Mouse (Mus musculus): ENCODE results near the gene Tsen54. TPM values are rescaled to one million over a fixed set of nuclear protein-coding genes. Genes with fewer than 3 reads are reported as not detected.

Gene Tsen54
- polyA plus RNA-seq, 1 experiment = 28.9 TPM

DNA sequence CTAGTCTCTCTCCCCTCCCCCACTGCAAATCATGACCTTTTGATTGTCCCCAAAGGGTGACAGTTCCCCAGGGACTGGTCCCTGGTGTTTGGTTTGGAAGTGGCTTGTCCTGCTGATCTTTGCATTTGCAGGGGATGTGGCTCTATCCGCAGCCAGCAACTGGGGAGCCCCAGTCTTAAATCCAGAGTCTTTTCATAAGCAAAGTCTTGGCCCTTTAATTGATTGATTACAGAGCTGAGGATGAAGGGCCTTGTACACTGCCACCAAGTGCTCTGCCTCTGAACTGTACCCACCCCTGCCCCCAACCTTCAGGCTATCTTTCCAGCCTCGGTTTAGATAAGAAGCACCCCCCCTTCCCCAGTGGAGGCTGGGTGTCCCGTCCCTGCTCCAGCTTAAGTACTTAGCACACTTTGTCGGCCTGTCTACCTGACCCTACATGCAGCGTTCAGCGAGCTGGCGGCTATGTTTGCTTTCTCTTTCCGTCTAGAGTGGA, 18.5 kb downstream of the Tsen54 start:
- TF ChIP-seq POLR2A (IDR thresholded peaks at IDR 0.05; ENCODE audit: borderline replicate concordance, extremely low read depth, low read depth, low read length) (no peak), CTCF (IDR thresholded peaks at IDR 0.05; ENCODE audit: insufficient read depth, low read length) (no peak)
- DNase-seq = no peak
- H3K4me3 ChIP-seq (replicated peaks; ENCODE audit: extremely low read depth, low read depth, low read length) = no peak overlapping the region
- peaks cover 11% of the 10 kb centered on the region for H3K4me1 ChIP-seq (ENCODE audit: control insufficient read depth, insufficient read depth, low read length)
- WGBS = 37% methylated on average over 8 of the region's 8 CpGs

DNA sequence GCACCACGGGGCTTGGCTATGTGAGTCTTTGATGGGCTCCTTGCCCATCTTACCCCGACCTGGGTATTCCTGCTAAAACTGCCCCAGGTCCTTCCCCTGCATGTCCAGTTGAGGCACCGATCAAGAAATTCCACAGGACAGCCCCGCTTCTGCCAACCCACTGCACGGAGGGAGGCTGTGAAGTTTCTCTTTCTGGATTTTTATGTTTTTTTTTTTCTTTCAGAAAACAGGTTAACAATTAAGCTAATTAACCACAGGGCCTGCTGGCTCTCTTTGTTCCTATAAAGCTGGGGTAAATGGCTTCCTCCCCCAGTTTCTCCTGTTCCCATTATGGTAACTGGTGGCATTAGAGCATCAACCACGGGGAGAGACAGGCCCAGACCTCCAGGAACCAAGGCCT, 19.5 kb downstream of the Tsen54 start:
- no peak for DNase-seq
- TF ChIP-seq POLR2A (IDR thresholded peaks at IDR 0.05; ENCODE audit: borderline replicate concordance, extremely low read depth, low read depth, low read length) (no peak), CTCF (IDR thresholded peaks at IDR 0.05; ENCODE audit: insufficient read depth, low read length) (no peak)
- Histone ChIP-seq H3K4me3 (replicated peaks; ENCODE audit: extremely low read depth, low read depth, low read length) (no peak overlapping the region), H3K4me1 (ENCODE audit: control insufficient read depth, insufficient read depth, low read length) (peaks cover 11% of the 10 kb centered on the region)
- WGBS = 74% methylated on average over 6 of the region's 6 CpGs

DNA sequence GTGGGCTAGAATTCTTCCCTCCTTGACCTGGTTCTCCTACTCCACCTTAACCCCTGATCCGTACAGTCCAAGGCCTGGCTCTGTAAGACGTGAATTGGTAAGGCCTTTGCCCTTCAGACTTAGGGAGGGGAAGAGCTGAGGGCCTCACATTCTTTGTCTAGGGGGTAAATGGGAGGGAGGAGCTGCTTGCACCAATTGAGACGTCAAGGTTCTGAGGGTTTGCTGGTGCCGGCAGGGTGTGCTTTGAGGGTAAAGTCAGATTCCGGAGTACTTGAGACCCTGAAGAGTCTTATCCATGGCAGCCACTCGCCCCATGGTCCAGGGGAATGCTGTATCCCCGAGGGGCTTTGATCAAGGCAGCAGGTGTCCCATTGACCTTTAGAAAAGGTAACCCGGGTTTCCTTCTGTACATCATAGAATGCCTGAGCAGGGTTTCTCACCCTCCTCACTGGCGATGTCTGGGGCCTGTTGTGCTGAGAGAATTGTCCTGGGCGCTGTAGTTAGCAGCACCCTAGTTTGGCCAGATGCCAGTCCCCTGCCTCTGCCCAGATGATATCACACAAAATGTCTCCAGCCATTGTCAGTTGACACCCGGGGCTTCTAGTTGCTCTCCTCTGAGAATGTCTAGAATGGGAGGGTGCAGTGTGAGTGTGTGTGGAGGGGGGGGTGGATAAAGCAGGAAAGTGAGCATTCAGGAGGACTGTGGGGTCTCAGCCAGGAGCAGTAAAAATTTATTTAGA, 22.3 kb downstream of the Tsen54 start:
- DNase-seq = no peak
- WGBS = 51% methylated on average over 11 of the region's 11 CpGs
- no peak overlapping the region for H3K4me3 ChIP-seq (replicated peaks; ENCODE audit: extremely low read depth, low read depth, low read length)
- H3K4me1 ChIP-seq (ENCODE audit: control insufficient read depth, insufficient read depth, low read length) = peaks cover 11% of the 10 kb centered on the region
- TF ChIP-seq CTCF (IDR thresholded peaks at IDR 0.05; ENCODE audit: insufficient read depth, low read length) (no peak), POLR2A (IDR thresholded peaks at IDR 0.05; ENCODE audit: borderline replicate concordance, extremely low read depth, low read depth, low read length) (no peak)

DNA sequence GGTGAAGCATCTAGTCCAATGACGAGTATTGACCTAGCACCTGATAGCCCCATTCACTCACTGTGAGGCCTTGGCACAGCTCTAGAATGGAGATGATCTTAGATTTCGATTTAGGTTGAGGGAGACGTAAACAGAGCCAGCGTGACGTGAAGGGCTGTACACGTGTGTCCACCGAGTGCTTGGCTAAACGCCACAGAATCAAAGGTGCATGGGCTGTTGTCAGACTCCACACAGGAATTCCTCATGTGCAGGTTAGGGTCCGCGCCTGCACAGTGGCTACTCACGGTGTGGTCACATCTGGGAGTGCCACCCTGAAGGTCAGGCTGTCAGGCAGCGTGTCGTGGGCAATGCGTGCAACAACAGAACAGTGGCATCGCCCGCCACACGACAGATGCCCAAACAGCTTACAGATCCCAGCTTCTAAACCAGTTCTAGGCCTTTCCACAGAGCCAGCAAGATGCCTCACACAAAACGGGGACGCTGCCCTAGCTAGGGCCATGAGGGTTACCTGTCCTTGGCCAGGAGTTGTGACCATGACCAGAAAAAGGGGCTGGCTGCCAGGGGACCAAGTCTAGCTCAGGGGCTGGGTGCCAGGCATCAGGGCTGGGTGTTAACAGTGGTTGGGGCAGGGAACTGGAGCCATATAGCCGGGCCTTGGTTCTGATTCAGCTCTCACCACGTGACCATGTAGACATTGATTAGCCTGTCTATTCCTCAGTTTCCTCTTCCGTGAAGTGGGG, 23.3 kb downstream of the Tsen54 start:
- DNase-seq = no peak
- no peak for TF ChIP-seq POLR2A (IDR thresholded peaks at IDR 0.05; ENCODE audit: borderline replicate concordance, extremely low read depth, low read depth, low read length)
- no peak for TF ChIP-seq CTCF (IDR thresholded peaks at IDR 0.05; ENCODE audit: insufficient read depth, low read length)
- WGBS = 78% methylated on average over 22 of the region's 22 CpGs
- peaks cover 13% of the 10 kb centered on the region for H3K4me1 ChIP-seq (ENCODE audit: control insufficient read depth, insufficient read depth, low read length)
- H3K4me3 ChIP-seq (replicated peaks; ENCODE audit: extremely low read depth, low read depth, low read length) = no peak overlapping the region

DNA sequence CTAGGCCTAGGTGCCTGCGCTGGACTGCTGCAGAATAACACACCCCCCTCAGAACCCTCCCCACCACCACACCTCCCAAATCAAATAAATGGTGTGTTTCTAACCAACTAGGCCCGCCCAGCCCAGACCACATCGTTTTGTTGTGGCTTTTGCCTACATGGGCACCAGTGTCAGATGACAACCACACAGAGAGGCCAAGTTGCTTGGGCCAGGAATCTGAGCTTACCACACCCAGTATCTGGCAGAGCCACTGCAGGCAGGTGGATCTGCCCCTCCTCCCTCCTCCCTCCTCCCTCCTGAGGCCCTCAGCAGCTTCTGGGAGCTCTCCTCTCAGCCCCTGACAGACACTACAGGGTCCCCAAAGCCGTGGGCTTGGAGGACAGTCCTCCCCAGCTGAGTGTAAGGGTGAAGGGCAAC, 24.4 kb downstream of the Tsen54 start:
- DNase-seq = no peak
- Histone ChIP-seq H3K4me1 (ENCODE audit: control insufficient read depth, insufficient read depth, low read length) (peaks cover 11% of the 10 kb centered on the region), H3K4me3 (replicated peaks; ENCODE audit: extremely low read depth, low read depth, low read length) (no peak overlapping the region)
- 58% methylated on average over 4 of the region's 4 CpGs for WGBS
- TF ChIP-seq POLR2A (IDR thresholded peaks at IDR 0.05; ENCODE audit: borderline replicate concordance, extremely low read depth, low read depth, low read length) = no peak
- TF ChIP-seq CTCF (IDR thresholded peaks at IDR 0.05; ENCODE audit: insufficient read depth, low read length) = no peak

DNA sequence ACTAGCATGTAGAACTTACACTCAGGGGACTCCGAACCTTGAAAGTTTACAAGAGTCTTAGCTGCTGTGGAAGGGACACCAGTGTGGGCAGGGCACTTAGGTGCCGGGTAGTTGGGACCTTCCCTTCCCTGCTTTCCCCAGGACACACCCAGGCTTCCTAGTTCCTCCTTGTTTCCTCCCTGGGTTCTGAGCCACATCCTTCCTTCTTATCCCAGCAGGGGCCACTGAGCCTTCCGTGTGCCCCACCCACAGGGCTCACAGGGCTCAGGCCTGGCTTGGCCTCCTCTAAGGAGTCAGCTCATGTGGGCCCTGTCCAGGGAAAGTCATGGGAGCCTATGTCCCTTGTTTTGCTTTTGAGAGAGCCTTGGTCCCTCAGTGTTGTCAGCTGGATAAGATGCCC, 25.2 kb downstream of the Tsen54 start:
- H3K4me1 ChIP-seq (ENCODE audit: control insufficient read depth, insufficient read depth, low read length) = peaks cover 10% of the 10 kb centered on the region
- H3K4me3 ChIP-seq (replicated peaks; ENCODE audit: extremely low read depth, low read depth, low read length) = no peak overlapping the region
- no peak for DNase-seq
- 55% methylated on average over 3 of the region's 3 CpGs for WGBS
- TF ChIP-seq POLR2A (IDR thresholded peaks at IDR 0.05; ENCODE audit: borderline replicate concordance, extremely low read depth, low read depth, low read length) = no peak
- TF ChIP-seq CTCF (IDR thresholded peaks at IDR 0.05; ENCODE audit: insufficient read depth, low read length) = no peak

DNA sequence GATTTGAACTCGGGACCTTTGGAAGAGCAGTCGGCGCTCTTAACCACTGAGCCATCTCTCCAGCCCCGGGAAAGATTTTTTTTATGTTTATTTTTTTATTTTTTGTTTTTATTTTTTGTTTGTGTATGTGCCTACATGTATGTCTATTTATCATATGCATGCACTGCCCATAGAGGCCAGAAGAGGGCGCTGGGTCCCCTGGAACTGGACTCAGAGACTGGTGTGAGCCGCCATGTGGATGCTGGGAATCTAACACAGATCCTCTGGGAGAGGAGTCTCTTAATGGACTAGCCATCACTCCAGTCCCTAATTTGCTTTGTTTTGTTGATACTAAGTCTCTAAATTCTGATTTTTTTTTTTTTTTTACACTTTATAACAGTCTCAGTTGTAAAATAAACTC, 26.5 kb downstream of the Tsen54 start:
- Histone ChIP-seq H3K4me1 (ENCODE audit: control insufficient read depth, insufficient read depth, low read length) (peaks cover 10% of the 10 kb centered on the region), H3K4me3 (replicated peaks; ENCODE audit: extremely low read depth, low read depth, low read length) (no peak overlapping the region)
- 88% methylated on average over 6 of the region's 6 CpGs for WGBS
- no peak for DNase-seq
- TF ChIP-seq POLR2A (IDR thresholded peaks at IDR 0.05; ENCODE audit: borderline replicate concordance, extremely low read depth, low read depth, low read length) = no peak
- no peak for TF ChIP-seq CTCF (IDR thresholded peaks at IDR 0.05; ENCODE audit: insufficient read depth, low read length)

DNA sequence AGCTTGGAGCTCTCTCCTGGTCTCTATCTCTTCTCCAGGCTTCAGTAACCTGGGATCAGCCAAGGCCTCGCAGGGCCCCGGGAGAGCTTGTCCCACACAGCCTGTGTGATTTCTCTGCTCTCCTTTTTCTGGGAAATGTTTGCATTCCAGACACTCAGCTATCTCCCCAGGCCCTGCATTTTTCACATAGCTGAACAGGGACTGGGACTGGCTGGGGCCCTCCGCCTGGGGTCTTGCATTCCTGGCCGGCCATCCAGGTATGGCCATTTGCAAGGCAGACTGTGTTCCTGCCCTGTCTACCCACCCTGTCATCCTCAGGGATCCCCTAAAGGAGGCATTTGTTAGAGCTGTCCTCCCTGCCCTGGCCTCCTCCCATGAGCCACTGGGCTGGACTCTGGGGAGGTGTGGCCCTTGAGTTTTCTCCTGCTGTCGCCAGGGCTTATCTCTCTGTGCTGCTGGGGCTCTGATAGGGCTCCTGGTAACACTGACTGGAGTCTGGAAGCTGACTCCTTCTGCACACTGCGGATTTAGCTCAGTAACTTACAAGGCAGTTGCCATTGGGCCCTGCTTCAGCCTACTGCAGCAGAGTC, 27.5 kb downstream of the Tsen54 start:
- no peak for DNase-seq
- 39% methylated on average over 6 of the region's 6 CpGs for WGBS
- TF ChIP-seq CTCF (IDR thresholded peaks at IDR 0.05; ENCODE audit: insufficient read depth, low read length) (no peak), POLR2A (IDR thresholded peaks at IDR 0.05; ENCODE audit: borderline replicate concordance, extremely low read depth, low read depth, low read length) (no peak)
- Histone ChIP-seq H3K4me3 (replicated peaks; ENCODE audit: extremely low read depth, low read depth, low read length) (no peak overlapping the region), H3K4me1 (ENCODE audit: control insufficient read depth, insufficient read depth, low read length) (peaks cover 10% of the 10 kb centered on the region)

DNA sequence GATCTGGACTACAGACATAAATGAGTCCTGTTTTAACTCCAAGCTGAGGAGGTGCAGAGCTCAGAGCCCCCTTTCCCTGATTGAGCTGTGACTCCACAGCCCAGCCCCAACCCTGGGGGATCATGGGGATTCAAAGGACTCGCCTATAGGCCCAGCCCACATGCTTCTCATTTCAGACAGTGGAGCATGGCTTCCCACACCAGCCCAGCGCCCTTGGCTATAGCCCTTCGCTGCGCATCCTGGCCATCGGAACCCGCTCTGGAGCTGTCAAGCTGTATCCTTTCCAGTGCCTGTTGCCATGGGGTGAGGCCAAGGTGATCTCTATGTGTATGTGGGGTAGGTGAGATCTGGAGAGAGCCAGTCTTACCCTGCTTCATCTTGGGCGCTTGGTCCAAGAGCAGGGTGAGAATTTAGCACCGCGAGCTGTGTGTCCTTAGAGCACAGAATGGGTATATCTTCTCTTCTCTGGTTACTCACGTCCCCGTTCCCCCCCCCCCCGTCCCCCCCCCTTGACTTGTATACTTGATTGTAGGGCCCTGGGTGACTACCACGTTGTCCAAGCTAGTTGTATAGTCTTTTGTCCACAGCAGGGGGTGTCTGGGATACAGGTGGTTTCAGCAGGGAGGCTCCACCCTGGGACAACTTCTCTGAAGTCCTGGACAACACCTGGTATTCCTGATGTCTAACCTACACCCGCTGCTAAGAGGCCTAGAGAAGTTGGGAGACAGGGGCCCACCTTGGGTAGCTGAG, 28.8 kb downstream of the Tsen54 start:
- Histone ChIP-seq H3K4me1 (ENCODE audit: control insufficient read depth, insufficient read depth, low read length) (peaks cover 6% of the 10 kb centered on the region), H3K4me3 (replicated peaks; ENCODE audit: extremely low read depth, low read depth, low read length) (no peak overlapping the region)
- TF ChIP-seq POLR2A (IDR thresholded peaks at IDR 0.05; ENCODE audit: borderline replicate concordance, extremely low read depth, low read depth, low read length) = no peak
- no peak for TF ChIP-seq CTCF (IDR thresholded peaks at IDR 0.05; ENCODE audit: insufficient read depth, low read length)
- no peak for DNase-seq
- 85% methylated on average over 11 of the region's 14 CpGs for WGBS

All from lung, adult 2 months (tissue).